Mouse (Mus musculus): Measurements from ENCODE around the gene Tyw1. TPM values are rescaled to one million over a fixed set of nuclear protein-coding genes. Genes with fewer than 3 reads are reported as not detected.

Tyw1 gene
- polyA plus RNA-seq, 1 experiment = 8.2 TPM

DNA sequence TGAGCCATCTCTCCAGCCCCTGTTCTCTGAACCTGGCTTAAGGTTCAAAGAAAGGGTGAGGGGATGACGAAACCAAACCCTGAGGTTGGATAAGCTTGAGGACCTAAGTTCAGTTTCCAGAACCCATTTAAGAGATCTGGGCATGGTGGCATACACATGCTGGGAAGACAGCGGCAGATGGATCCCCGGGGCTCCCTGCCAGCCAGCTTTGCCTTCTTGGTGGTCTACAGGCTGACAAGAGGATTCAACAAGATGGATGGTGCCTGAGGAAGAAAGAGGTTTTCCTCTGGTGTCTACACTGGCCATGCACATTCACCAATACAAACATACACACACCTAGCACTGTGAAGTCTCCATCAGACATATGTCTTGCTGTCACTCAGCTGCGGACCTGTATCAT, 37.6 kb downstream of the Tyw1 start:
- no peak for TF ChIP-seq GATA1 (IDR thresholded peaks at IDR 0.05; ENCODE audit: low read length)

DNA sequence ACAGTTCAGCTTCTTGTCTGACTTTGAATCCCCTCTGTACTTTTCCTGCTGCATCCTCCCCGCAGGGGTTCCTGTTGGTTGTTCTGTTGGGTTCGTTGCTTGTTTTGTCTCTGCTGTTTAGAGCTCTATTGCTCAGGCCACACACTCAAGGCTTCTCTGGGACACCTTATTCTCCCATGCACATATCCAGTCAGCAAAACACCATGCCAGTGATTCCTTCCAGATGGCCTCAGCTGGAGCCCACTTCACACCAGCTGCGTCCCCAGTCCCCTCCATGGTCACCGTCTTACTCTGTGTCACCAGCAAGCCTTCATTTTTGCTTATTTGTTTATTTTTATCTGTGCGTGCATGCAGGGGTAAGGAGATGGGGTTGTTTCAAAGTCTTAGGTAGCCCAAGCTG, 38.5 kb downstream of the Tyw1 start:
- TF ChIP-seq GATA1 (IDR thresholded peaks at IDR 0.05; ENCODE audit: low read length) = no peak

DNA sequence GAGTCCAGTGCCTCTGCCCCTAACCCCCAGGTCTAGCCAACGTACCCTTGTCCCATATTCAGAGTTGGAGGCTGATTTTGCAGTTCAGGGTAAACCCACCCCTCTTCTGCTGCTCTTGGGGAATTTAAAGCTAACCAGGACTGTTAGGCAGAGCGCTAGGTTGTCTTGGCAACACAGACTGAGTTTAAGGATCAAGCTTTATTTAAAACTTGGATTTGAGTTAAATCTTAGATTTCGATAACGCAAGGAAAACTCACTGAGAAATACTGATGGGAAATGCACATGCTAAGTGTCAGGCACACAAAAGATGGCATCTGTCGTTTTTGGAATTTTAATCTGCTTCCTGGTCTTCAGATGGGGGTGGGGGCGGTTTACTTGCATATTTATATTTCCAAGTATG, 39.2 kb downstream of the Tyw1 start:
- TF ChIP-seq GATA1 (IDR thresholded peaks at IDR 0.05; ENCODE audit: low read length) = no peak

- no peak for TF ChIP-seq GATA1 (IDR thresholded peaks at IDR 0.05; ENCODE audit: low read length)
Measured at GRCm38 (mm10) chr5:130296071-130296470, 40.7 kb downstream of the Tyw1 start.

DNA sequence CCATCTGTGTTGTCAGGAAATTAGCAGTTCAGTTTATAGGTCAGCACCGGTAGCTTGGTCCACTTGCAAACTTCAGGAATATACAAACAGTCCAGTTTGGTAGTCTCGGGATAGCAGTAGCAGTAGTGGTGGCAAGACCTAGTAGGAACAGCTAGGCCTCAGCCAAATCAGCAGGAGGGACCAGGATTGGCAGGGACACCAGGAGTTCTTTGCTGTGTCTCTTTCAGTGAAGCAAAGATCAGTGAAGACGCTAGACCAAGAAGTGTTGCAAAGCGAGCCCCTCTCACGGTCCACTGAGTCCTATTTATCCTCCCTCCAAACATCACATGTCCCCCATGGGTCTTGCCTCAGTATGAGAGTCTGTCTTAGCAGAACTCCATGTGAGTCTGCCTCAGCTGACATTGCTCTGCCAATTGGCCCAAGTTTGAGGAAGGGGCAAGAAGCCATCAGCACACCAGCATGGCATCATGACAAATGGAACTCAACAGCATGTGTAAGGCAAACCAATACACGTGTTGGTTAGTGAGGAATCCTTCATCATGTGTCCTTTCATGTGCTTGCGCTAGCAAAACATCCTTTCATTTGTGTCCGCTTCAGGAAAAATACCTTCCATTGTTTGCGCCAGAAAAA, 43.5 kb downstream of the Tyw1 start:
- TF ChIP-seq GATA1 (IDR thresholded peaks at IDR 0.05; ENCODE audit: low read length) = no peak

GRCm38 (mm10) chr5:130299526-130299925, 44.1 kb downstream of the Tyw1 start:
- no peak for TF ChIP-seq GATA1 (IDR thresholded peaks at IDR 0.05; ENCODE audit: low read length)

DNA sequence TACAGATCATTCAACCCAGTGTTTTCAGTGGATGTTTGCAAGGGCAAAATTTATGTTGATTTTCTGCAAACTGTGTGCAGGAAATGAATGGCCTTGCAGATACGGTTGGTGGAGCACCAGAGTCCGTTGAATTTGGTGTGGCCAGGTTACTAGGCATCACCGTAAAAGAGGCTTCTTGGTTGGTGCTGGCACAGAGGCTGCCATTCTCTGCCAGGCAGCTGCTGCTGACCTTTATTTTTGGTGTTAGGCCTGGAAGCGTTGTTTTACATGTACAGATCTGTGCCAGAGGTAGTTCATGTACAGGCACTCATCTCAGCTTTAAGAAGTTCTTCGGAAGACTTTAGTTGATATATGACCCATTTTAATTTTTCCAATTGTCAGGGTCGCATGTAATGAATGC, 48.2 kb downstream of the Tyw1 start:
- no peak for TF ChIP-seq GATA1 (IDR thresholded peaks at IDR 0.05; ENCODE audit: low read length)

GRCm38 (mm10) chr5:130307921-130308320, 52.5 kb downstream of the Tyw1 start:
- no peak for TF ChIP-seq GATA1 (IDR thresholded peaks at IDR 0.05; ENCODE audit: low read length)

DNA sequence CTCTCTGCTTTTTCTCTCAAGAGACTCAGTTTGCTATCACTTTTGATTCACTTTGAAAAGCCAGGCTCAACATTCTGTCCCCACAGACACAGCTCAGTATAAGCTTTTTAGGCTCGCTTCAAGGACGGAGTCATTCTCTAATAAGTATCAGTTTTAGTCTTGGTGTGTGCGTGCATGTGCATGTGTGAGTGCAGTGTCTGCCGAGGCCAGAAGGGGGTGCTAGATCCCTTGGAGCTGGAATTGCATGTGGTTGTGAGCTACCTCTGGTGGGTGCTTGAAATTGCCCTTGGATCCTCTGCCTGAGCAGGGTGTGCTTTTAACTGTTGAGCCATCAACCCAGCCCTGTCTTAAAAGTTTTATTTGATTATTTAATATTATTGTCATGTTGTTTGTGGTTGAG, 54.7 kb downstream of the Tyw1 start:
- TF ChIP-seq GATA1 (IDR thresholded peaks at IDR 0.05; ENCODE audit: low read length) = no peak

DNA sequence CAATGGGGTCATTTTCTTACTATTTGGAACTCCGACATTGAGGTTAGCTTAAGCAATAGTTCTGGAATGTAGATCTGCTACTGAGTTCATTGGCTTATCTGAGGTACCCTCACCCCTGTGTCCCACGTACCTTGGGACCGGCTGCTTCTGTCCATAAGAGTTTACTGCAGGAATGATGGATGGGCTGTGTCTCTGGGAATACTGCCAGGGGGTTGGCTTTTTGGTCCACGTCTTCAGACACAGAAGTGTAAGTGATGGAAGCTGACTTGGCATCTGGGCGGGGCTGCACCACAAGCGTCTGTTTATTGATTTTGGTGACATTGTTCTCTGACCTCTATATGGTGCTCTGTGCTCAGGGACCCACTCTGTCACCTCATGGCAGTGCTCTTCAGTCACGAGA, 55.4 kb downstream of the Tyw1 start:
- TF ChIP-seq GATA1 (IDR thresholded peaks at IDR 0.05; ENCODE audit: low read length) = no peak

GRCm38 (mm10) chr5:130313488-130313887, 58.1 kb downstream of the Tyw1 start:
- no peak for TF ChIP-seq GATA1 (IDR thresholded peaks at IDR 0.05; ENCODE audit: low read length)

- TF ChIP-seq GATA1 (IDR thresholded peaks at IDR 0.05; ENCODE audit: low read length) = no peak
Measured at GRCm38 (mm10) chr5:130314926-130315325, 59.5 kb downstream of the Tyw1 start.

DNA sequence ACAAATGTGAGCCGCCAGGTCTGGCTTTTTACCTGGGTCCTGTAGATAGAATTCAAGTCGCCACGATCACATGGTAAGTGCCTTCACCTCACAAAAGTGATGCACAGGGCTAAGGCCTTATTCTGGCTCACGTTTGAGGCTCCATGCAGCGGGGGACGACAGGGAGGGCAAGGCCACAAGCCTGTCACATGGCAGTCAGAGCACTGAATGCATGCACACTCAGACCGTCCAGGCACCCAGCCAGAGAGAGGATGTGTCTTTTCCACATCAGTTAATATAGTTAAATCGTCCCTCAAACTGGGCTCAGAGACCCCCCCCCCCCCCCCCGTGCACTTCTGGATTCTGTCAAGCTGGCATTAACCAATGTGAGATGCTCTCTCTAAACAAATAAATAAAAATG, 60.9 kb downstream of the Tyw1 start:
- TF ChIP-seq GATA1 (IDR thresholded peaks at IDR 0.05; ENCODE audit: low read length) = no peak

GRCm38 (mm10) chr5:130319783-130320182, 64.4 kb downstream of the Tyw1 start:
- TF ChIP-seq GATA1 (IDR thresholded peaks at IDR 0.05; ENCODE audit: low read length) = no peak

DNA sequence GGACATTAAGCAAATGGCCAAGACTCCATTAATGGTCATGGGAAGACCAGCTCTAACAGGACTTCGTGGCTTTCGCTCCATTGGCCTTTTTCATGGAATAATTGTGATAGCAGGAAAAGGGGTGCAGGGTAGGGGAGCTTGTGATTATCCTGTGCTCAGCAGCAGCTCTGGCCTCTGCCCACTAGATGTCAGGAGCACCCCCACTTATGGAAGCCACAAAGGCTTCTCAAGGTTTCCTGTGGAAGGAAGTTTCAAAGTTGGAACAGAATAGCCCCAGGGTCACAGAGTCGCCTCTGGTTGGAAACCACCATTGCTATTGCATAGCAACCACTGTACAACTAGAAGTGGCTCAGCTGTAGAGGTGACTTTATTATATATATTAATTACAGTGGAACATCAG, 65.1 kb downstream of the Tyw1 start:
- no peak for TF ChIP-seq GATA1 (IDR thresholded peaks at IDR 0.05; ENCODE audit: low read length)

DNA sequence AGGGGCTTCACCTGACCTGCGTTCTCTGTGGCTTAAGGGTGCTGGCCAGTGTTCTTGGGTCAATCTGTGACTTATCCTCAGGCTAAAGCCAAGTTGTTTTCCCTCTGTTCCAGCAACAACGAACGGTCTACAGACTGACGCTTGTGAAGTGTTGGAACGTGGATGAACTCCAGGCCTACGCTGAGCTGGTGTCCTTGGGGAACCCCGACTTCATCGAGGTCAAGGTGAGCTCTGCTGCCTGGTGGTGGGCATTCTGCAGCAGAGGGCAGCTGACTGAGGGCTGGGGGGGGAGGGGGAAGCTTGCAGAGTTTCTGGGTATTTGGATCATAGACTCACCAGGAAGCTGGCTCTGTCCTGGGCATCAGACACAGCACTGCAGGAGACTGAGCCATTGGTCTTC, 70.1 kb downstream of the Tyw1 start:
- TF ChIP-seq GATA1 (IDR thresholded peaks at IDR 0.05; ENCODE audit: low read length) = no peak

DNA sequence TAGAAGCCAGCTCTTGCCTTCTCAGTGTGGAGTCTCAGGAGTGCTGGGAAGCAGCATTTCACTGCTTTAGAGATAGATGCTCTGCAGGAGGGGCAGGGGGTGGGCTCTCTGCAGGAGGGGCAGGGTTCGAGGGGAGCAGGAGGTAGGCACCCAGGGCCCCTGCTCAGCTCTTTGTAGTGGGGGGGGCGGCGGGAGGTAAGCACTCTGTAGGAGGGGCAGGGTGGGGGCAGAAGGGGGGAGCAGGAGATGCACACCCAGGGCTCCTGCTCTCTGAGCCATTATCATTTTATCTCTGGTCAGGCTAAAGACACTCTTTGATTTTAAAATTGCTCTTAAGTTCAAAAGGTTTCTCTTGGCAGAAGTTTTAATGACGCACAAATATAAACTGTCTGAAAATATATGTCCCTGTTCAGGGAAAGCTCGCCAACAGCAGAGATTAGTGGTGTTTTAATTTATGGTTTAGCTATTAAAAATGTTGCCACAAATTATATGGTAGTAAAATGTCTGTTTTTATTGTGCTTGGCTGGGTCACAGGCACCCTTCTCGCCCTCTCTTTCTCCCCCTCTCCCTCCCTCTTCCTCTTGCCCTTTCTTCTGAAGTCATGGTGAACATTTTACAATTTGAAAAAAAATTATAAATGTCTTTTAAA, 72.3 kb downstream of the Tyw1 start:
- TF ChIP-seq GATA1 (IDR thresholded peaks at IDR 0.05; ENCODE audit: low read length) = no peak

Measured in G1E-ER4 (cell line).